Mouse (Mus musculus): Measurements from ENCODE around the gene Gm595. TPM values are rescaled to one million over a fixed set of nuclear protein-coding genes. Genes with fewer than 3 reads are reported as not detected.

The Gm595 gene
- not detected in 2 replicates for total RNA-seq (2017)

- ATAC-seq (ENCODE audit: extremely low read depth, insufficient number of reproducible peaks, low FRiP score, poor library complexity, severe bottlenecking): no peak
Observed at GRCm38 (mm10) chrX:48877613-48878012, at the start of gene Gm595. TSS of gene Gm595 (minus strand) at chrX:48877713.

GRCm38 (mm10) chrX:48908421-48908820 is 30.9 kb upstream of the Gm595 start:
- no peak for ATAC-seq (ENCODE audit: extremely low read depth, insufficient number of reproducible peaks, low FRiP score, poor library complexity, severe bottlenecking)

GRCm38 (mm10) chrX:48903744-48904143 is 26.2 kb upstream of the Gm595 start:
- ATAC-seq (ENCODE audit: extremely low read depth, insufficient number of reproducible peaks, low FRiP score, poor library complexity, severe bottlenecking): no peak

GRCm38 (mm10) chrX:48899555-48899954 is 22.0 kb upstream of the Gm595 start:
- no peak for ATAC-seq (ENCODE audit: extremely low read depth, insufficient number of reproducible peaks, low FRiP score, poor library complexity, severe bottlenecking)

GRCm38 (mm10) chrX:48896803-48897202 is 19.3 kb upstream of the Gm595 start:
- no peak for ATAC-seq (ENCODE audit: extremely low read depth, insufficient number of reproducible peaks, low FRiP score, poor library complexity, severe bottlenecking)

- no peak for ATAC-seq (ENCODE audit: extremely low read depth, insufficient number of reproducible peaks, low FRiP score, poor library complexity, severe bottlenecking)
Observed at GRCm38 (mm10) chrX:48893946-48894345, 16.4 kb upstream of the Gm595 start.

GRCm38 (mm10) chrX:48890259-48890658 is 12.7 kb upstream of the Gm595 start:
- no peak for ATAC-seq (ENCODE audit: extremely low read depth, insufficient number of reproducible peaks, low FRiP score, poor library complexity, severe bottlenecking)

- no peak for ATAC-seq (ENCODE audit: extremely low read depth, insufficient number of reproducible peaks, low FRiP score, poor library complexity, severe bottlenecking)
Observed at GRCm38 (mm10) chrX:48884615-48885014, 7.1 kb upstream of the Gm595 start.

Other genes starting within 250 kb of the Gm595 start
- not detected in 2 replicates for gene Gpr119, start 203.2 kb downstream of the Gm595 start, total RNA-seq (2017)
- gene Rbmx2, start 182.7 kb downstream of the Gm595 start, total RNA-seq (2017): 7.3 and 8.5 TPM in 2 replicates